Mouse (Mus musculus): ENCODE results near the gene Slc38a10.

GRCm38 (mm10) chr11:120181379-120181778 lies 30.2 kb upstream of the Slc38a10 start:
- TF ChIP-seq ELF1 (IDR thresholded peaks at IDR 0.05; ENCODE audit: low read depth, low read length) (no peak), CTCF (IDR thresholded peaks at IDR 0.05 in 2 of 3, conservative IDR thresholded peaks at IDR 0.05 in 1 of 3; ENCODE audit: control insufficient read depth in 1 of 3, insufficient read depth in 1 of 3, low read depth in 2 of 3, low read length in 3 of 3, poor library complexity in 1 of 3, severe bottlenecking in 1 of 3) (no peak), SIN3A (IDR thresholded peaks at IDR 0.05; ENCODE audit: low read length) (no peak), POLR2AphosphoS2 (IDR thresholded peaks at IDR 0.05; ENCODE audit: low read length) (no peak), ZKSCAN1 (IDR thresholded peaks at IDR 0.05; ENCODE audit: low read depth, low read length) (no peak), BHLHE40 (IDR thresholded peaks at IDR 0.05; ENCODE audit: borderline replicate concordance, low read depth, low read length) (no peak)

All from MEL (cell line).